Mouse (Mus musculus) central nervous system, embryonic 11.5 days (tissue): ENCODE measurements around the gene Kalrn. TPM values are rescaled to one million over a fixed set of nuclear protein-coding genes. Genes with fewer than 3 reads are reported as not detected.

Experiments
- polyA plus RNA-seq: library from polyadenylated mRNA; depleted of rRNA; stranded (reverse); fragments of >200 nt; gene quantifications from 2 replicates; pipeline ENCODE4 v1.2.3, GENCODE M21; 2012; rRNA removed

Gene Kalrn
- 24.3 and 25.3 TPM in 2 replicates for polyA plus RNA-seq

DNA sequence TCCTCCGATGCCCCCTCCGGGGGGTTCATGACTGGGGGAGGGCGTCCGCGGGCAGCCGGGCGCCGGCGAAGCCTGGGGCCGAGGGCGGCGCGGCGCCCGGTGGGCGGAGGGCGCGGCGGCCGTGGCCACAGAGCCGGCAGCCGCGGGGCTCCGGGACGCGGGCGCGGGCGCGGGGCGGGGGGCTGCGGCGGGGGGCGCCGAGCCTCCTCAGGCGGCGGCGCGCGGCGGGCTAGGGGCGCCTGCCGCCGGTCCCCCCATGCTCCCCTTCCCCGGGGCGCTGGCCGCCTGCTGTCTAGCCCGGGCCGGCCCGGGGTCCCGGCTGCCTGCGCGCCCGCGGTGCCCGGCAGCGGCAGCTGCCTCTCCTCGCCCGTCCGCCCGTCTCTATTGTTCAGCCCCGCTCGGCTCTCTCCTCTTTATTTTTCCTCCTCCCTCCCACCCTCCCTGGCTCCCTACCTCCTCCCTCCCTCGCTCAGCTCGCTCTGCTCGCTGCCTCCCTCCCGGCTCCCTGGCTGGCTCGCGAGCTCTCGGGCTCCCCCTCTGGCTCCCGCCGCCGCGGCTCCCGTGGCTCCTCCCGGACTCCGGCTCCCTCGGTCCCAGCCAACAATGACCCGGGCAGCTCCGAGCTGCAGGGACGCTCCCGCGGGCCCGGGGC, at the start of gene Kalrn:
Gene Kalrn, minus strand, starts transcription at position 382 of the 652 bp plus-strand sequence.

GRCm38 (mm10) chr16:33966538-33967282, 606.6 kb downstream of the Kalrn start, which contains the start of gene Umps:
Gene Umps (minus strand): TSS chr16:33967038.

Other genes starting within 250 kb of the Kalrn start
- not detected in 2 replicates for gene Ropn1, start 76.4 kb upstream of the Kalrn start, polyA plus RNA-seq
- gene Ccdc14, start 117.1 kb upstream of the Kalrn start, polyA plus RNA-seq, result 9.9 and 14.5 TPM in 2 replicates
- 10.2 and 14.0 TPM in 2 replicates for gene Mylk, start 171.7 kb upstream of the Kalrn start, polyA plus RNA-seq